Mouse (Mus musculus): ENCODE measurements at regions not wholly inside any gene's neighbourhood (a gene's known extent, or its start where the extent isn't known, plus 50 kb on each side); places are given as distances from the start of the nearest gene placed in this dataset.
A peak's percentile ranks its signal among the peaks of the same experiment; 100 is the strongest.

- Histone ChIP-seq H3K9ac (no peak overlapping the region), H3K36me3 (no peaks in the 10 kb centered on the region), H3K27me3 (no peaks in the 10 kb centered on the region), H3K4me2 (no peak overlapping the region), H3K4me3 (no peak overlapping the region), H3K27ac (replicated peaks) (no peak overlapping the region), H3K4me1 (replicated peaks) (0 out of 2 replicates have a peak, but pooled peaks cover 5% of the 10 kb centered on the region), H3K9me3 (no peaks in the 10 kb centered on the region)
- WGBS = 95% methylated on average over 10 of the region's 10 CpGs
- no peak for ATAC-seq (ENCODE audit: low read depth)
Measured at GRCm38 (mm10) chr13:29079841-29080240, 126.3 kb upstream of the Sox4 start.

GRCm38 (mm10) chr13:29073630-29074029 is 120.1 kb upstream of the Sox4 start:
- no peak overlapping the region for H3K9ac ChIP-seq
- 97% methylated on average over 2 of the region's 2 CpGs for WGBS
- no peaks in the 10 kb centered on the region for H3K36me3 ChIP-seq
- no peak for ATAC-seq (ENCODE audit: low read depth)
- no peaks in the 10 kb centered on the region for H3K27me3 ChIP-seq
- no peak overlapping the region for H3K4me2 ChIP-seq
- no peaks in the 10 kb centered on the region for H3K4me1 ChIP-seq (replicated peaks)
- no peak overlapping the region for H3K4me3 ChIP-seq
- no peak overlapping the region for H3K27ac ChIP-seq (replicated peaks)
- H3K9me3 ChIP-seq = no peaks in the 10 kb centered on the region

- H3K9ac ChIP-seq = no peak overlapping the region
- no peak for ATAC-seq (ENCODE audit: low read depth)
- H3K27ac ChIP-seq (replicated peaks) = no peak overlapping the region
- peaks cover 3% of the 10 kb centered on the region for H3K4me1 ChIP-seq (replicated peaks)
- no peak overlapping the region for H3K4me3 ChIP-seq
- H3K27me3 ChIP-seq = no peaks in the 10 kb centered on the region
- WGBS = 83% methylated on average over 5 of the region's 5 CpGs
- H3K36me3 ChIP-seq = no peaks in the 10 kb centered on the region
- no peak overlapping the region for H3K4me2 ChIP-seq
- H3K9me3 ChIP-seq = no peaks in the 10 kb centered on the region
Measured at GRCm38 (mm10) chr13:29063924-29064323, 110.4 kb upstream of the Sox4 start.

- H3K36me3 ChIP-seq = no peaks in the 10 kb centered on the region
- no peak for ATAC-seq (ENCODE audit: low read depth)
- peaks cover 4% of the 10 kb centered on the region for H3K4me1 ChIP-seq (replicated peaks)
- no peak overlapping the region for H3K27ac ChIP-seq (replicated peaks)
- H3K9ac ChIP-seq = no peak overlapping the region
- WGBS = 78% methylated on average over 5 of the region's 5 CpGs
- H3K4me2 ChIP-seq = no peak overlapping the region
- H3K9me3 ChIP-seq = no peaks in the 10 kb centered on the region
- H3K4me3 ChIP-seq = no peak overlapping the region
- H3K27me3 ChIP-seq = no peaks in the 10 kb centered on the region
Measured at GRCm38 (mm10) chr13:29058685-29059084, 105.2 kb upstream of the Sox4 start.

GRCm38 (mm10) chr13:29049730-29050129 is 96.2 kb upstream of the Sox4 start:
- 25% methylated on average over 4 of the region's 4 CpGs for WGBS
- ATAC-seq (ENCODE audit: low read depth) = no peak
- no peak overlapping the region for H3K4me2 ChIP-seq
- H3K27me3 ChIP-seq = no peaks in the 10 kb centered on the region
- no peak overlapping the region for H3K9ac ChIP-seq
- H3K36me3 ChIP-seq = no peaks in the 10 kb centered on the region
- H3K4me1 ChIP-seq (replicated peaks) = peaks cover 19% of the 10 kb centered on the region
- no peak overlapping the region for H3K4me3 ChIP-seq
- no peaks in the 10 kb centered on the region for H3K9me3 ChIP-seq
- H3K27ac ChIP-seq (replicated peaks) = no peak overlapping the region

GRCm38 (mm10) chr13:29048990-29049576 is 95.6 kb upstream of the Sox4 start:
- ATAC-seq (ENCODE audit: low read depth) = no peak
- Histone ChIP-seq H3K9me3 (no peaks in the 10 kb centered on the region), H3K36me3 (no peaks in the 10 kb centered on the region), H3K4me3 (no peak overlapping the region), H3K27me3 (no peaks in the 10 kb centered on the region), H3K9ac (no peak overlapping the region), H3K27ac (replicated peaks) (no peak overlapping the region), H3K4me2 (no peak overlapping the region), H3K4me1 (replicated peaks) (peaks cover 19% of the 10 kb centered on the region)
- 45% methylated on average over 7 of the region's 7 CpGs for WGBS

- Histone ChIP-seq H3K4me2 (no peak overlapping the region), H3K9ac (no peak overlapping the region), H3K27ac (replicated peaks) (no peak overlapping the region), H3K9me3 (no peaks in the 10 kb centered on the region), H3K27me3 (no peaks in the 10 kb centered on the region), H3K4me3 (no peak overlapping the region), H3K36me3 (no peaks in the 10 kb centered on the region), H3K4me1 (replicated peaks) (peaks cover 16% of the 10 kb centered on the region)
- no peak for ATAC-seq (ENCODE audit: low read depth)
- 62% methylated on average over 4 of the region's 4 CpGs for WGBS
Measured at GRCm38 (mm10) chr13:29044655-29045054, 91.1 kb upstream of the Sox4 start.

- Histone ChIP-seq H3K4me3 (no peak overlapping the region), H3K9ac (no peak overlapping the region), H3K27ac (replicated peaks) (no peak overlapping the region), H3K9me3 (no peaks in the 10 kb centered on the region), H3K36me3 (no peaks in the 10 kb centered on the region), H3K4me2 (no peak overlapping the region), H3K27me3 (no peaks in the 10 kb centered on the region), H3K4me1 (replicated peaks) (no peaks in the 10 kb centered on the region)
- WGBS = 93% methylated on average over 5 of the region's 5 CpGs
- no peak for ATAC-seq (ENCODE audit: low read depth)
Measured at GRCm38 (mm10) chr13:29040331-29040730, 86.8 kb upstream of the Sox4 start.

GRCm38 (mm10) chr13:29034904-29035303 is 81.4 kb upstream of the Sox4 start:
- Histone ChIP-seq H3K4me1 (replicated peaks) (peaks cover 13% of the 10 kb centered on the region), H3K27me3 (no peaks in the 10 kb centered on the region), H3K27ac (replicated peaks) (no peak overlapping the region), H3K4me2 (no peak overlapping the region), H3K4me3 (no peak overlapping the region), H3K9me3 (no peaks in the 10 kb centered on the region), H3K9ac (no peak overlapping the region), H3K36me3 (no peaks in the 10 kb centered on the region)
- 22% methylated on average over 4 of the region's 4 CpGs for WGBS
- no peak for ATAC-seq (ENCODE audit: low read depth)

GRCm38 (mm10) chr13:29034444-29034843 is 80.9 kb upstream of the Sox4 start:
- 46% methylated on average over 8 of the region's 8 CpGs for WGBS
- no peak overlapping the region for H3K4me2 ChIP-seq
- peak; percentile 53 for ATAC-seq (ENCODE audit: low read depth)

GRCm38 (mm10) chr13:29027146-29027545 is 73.6 kb upstream of the Sox4 start:
- H3K9ac ChIP-seq = no peak overlapping the region
- WGBS = 91% methylated on average over 10 of the region's 10 CpGs
- no peaks in the 10 kb centered on the region for H3K27me3 ChIP-seq
- no peaks in the 10 kb centered on the region for H3K36me3 ChIP-seq
- no peak overlapping the region for H3K4me3 ChIP-seq
- H3K27ac ChIP-seq (replicated peaks) = no peak overlapping the region
- no peaks in the 10 kb centered on the region for H3K4me1 ChIP-seq (replicated peaks)
- H3K4me2 ChIP-seq = no peak overlapping the region
- ATAC-seq (ENCODE audit: low read depth) = no peak
- no peaks in the 10 kb centered on the region for H3K9me3 ChIP-seq

More at GRCm38 (mm10) chr13:29034444-29034843, 80.9 kb upstream of the Sox4 start:
- no peak overlapping the region for H3K27ac ChIP-seq (replicated peaks)
- no peak overlapping the region for H3K9ac ChIP-seq
- no peaks in the 10 kb centered on the region for H3K9me3 ChIP-seq
- H3K36me3 ChIP-seq = no peaks in the 10 kb centered on the region
- H3K4me1 ChIP-seq (replicated peaks) = peaks cover 13% of the 10 kb centered on the region
- no peak overlapping the region for H3K4me3 ChIP-seq
- no peaks in the 10 kb centered on the region for H3K27me3 ChIP-seq

- Histone ChIP-seq H3K36me3 (no peaks in the 10 kb centered on the region), H3K9me3 (no peaks in the 10 kb centered on the region), H3K4me1 (replicated peaks) (no peaks in the 10 kb centered on the region), H3K4me2 (no peak overlapping the region), H3K27ac (replicated peaks) (no peak overlapping the region), H3K27me3 (no peaks in the 10 kb centered on the region), H3K9ac (no peak overlapping the region), H3K4me3 (no peak overlapping the region)
- no peak for ATAC-seq (ENCODE audit: low read depth)
- WGBS = 92% methylated on average over 1 of the region's 1 CpGs
Measured at GRCm38 (mm10) chr13:29023486-29023885, 70.0 kb upstream of the Sox4 start.

GRCm38 (mm10) chr13:29019839-29020238 is 66.3 kb upstream of the Sox4 start:
- ATAC-seq (ENCODE audit: low read depth) = no peak
- Histone ChIP-seq H3K9ac (no peak overlapping the region), H3K4me1 (replicated peaks) (peaks cover 32% of the 10 kb centered on the region), H3K4me2 (no peak overlapping the region), H3K4me3 (no peak overlapping the region), H3K27me3 (no peaks in the 10 kb centered on the region), H3K36me3 (no peaks in the 10 kb centered on the region), H3K9me3 (no peaks in the 10 kb centered on the region), H3K27ac (replicated peaks) (no peak overlapping the region)
- 98% methylated on average over 3 of the region's 3 CpGs for WGBS

Measured in neural tube, embryonic 13.5 days (tissue).